Mouse (Mus musculus): ENCODE measurements around the gene Dnttip2.

The Dnttip2 gene

DNA sequence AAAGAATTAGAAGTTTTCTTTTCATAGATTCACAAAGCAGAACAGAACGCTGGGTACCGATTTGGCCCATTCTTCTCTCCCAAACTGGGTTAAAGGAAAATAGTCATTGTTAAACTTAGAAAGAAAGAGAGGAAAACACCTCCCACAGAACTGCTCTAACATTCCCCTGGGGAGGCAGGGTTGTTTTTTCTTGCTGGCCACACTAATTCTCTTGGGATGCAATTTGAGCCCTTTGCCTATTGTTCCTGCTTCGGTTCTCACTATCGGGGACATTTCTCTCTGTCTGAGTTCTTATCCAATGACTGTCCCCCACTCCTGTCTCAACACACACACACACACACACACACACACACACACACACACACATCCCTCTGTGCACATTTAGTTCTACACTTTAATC, 59.3 kb downstream of the Dnttip2 start:
- no peak for DNase-seq

- no peak for DNase-seq
Measured at GRCm38 (mm10) chr3:122333902-122334301, 59.7 kb downstream of the Dnttip2 start.

- no peak for DNase-seq
Measured at GRCm38 (mm10) chr3:122334375-122334774, 60.2 kb downstream of the Dnttip2 start.
